ENCODE assay signal across 16 mouse cellular contexts in genomic region chr6:120517311-120517710, GRCm38 (mm10). TPM values are rescaled to one million over a fixed set of nuclear protein-coding genes. Genes with fewer than 3 reads are reported as not detected.
DNase-seq lines count a peak whose midpoint lies in the region; ATAC-seq lines count a peak whose summit lies in the region.
"Had no signal": no experiment of that assay in that cellular context is flagged by ENCODE, and none has a peak within 500 bp of the region (broad histone marks: within the 10 kb centered on the region; RNA-seq: fewer than 3 reads in every experiment).

No protein-coding gene starts in this region.

- H3K36me3 ChIP-seq in liver, embryonic 11.5 days (ENCODE audit: control insufficient read depth, insufficient read depth, low read length): peaks cover 9% of the 10 kb centered on the region
- peaks cover 45% of the 10 kb centered on the region for H3K36me3 ChIP-seq in liver, embryonic 13.5 days
- H3K36me3 ChIP-seq in hindbrain, embryonic 13.5 days: peaks cover 77% of the 10 kb centered on the region

- H3K27me3 ChIP-seq in liver, embryonic 11.5 days (replicated peaks; ENCODE audit: control insufficient read depth, insufficient read depth, low read length): no peaks in the 10 kb centered on the region
- no peaks in the 10 kb centered on the region for H3K27me3 ChIP-seq in liver, embryonic 13.5 days
- H3K27me3 ChIP-seq in hindbrain, embryonic 13.5 days: no peaks in the 10 kb centered on the region
- H3K27me3 ChIP-seq: embryonic facial prominence, embryonic 13.5 days; heart, embryonic 15.5 days had no signal

- DNase-seq in liver, embryonic 11.5 days (ENCODE audit: low spot score): no peak
- no peak for DNase-seq in liver
- DNase-seq in adrenal gland, adult (ENCODE audit: inconsistent age in 2 of 2, low spot score in 1 of 2): peak; percentile 70 to 87
- peak; percentile 48 for DNase-seq in adrenal gland, postnatal 25 days
- DNase-seq in liver, embryonic 13.5 days: no peak
- no peak for DNase-seq in embryo, embryonic 11 days
- DNase-seq in kidney, postnatal 10 days: no peak
- DNase-seq: cerebellum, adult 11 months; cerebellum, postnatal 36 days; kidney, adult 11 months; lung, postnatal 14 days; thymus, adult 2 months had no signal

- no peak overlapping the region; the same call in 1 of the 2 replicates for H3K4me2 ChIP-seq in liver, embryonic 11.5 days
- peak overlapping the region; percentile 54 for H3K4me2 ChIP-seq in liver, embryonic 13.5 days
- no peak overlapping the region for H3K4me2 ChIP-seq in hindbrain, embryonic 13.5 days
- H3K4me2 ChIP-seq: embryonic facial prominence, embryonic 13.5 days; heart, embryonic 15.5 days had no signal

- 79% methylated on average over 5 of the region's 5 CpGs for WGBS in liver, embryonic 11.5 days
- WGBS in liver, embryonic 13.5 days (ENCODE audit: insufficient replicate concordance): 75% methylated on average over 5 of the region's 5 CpGs
- 91% methylated on average over 5 of the region's 5 CpGs for WGBS in hindbrain, embryonic 13.5 days

- H3K9me3 ChIP-seq in liver, embryonic 11.5 days (ENCODE audit: control insufficient read depth, low read length): no peaks in the 10 kb centered on the region
- no peaks in the 10 kb centered on the region for H3K9me3 ChIP-seq in liver, embryonic 13.5 days (replicated peaks)
- H3K9me3 ChIP-seq in hindbrain, embryonic 13.5 days: no peaks in the 10 kb centered on the region
- H3K9me3 ChIP-seq: embryonic facial prominence, embryonic 13.5 days; heart, embryonic 15.5 days had no signal

- peak overlapping the region; percentile 65; the same call in 1 of the 2 replicates for H3K9ac ChIP-seq in liver, embryonic 11.5 days (ENCODE audit: low read depth, low read length)
- peak overlapping the region; percentile 65 for H3K9ac ChIP-seq in liver, embryonic 13.5 days
- no peak overlapping the region for H3K9ac ChIP-seq in hindbrain, embryonic 13.5 days
- H3K9ac ChIP-seq: embryonic facial prominence, embryonic 13.5 days; heart, embryonic 15.5 days had no signal

- H3K4me1 ChIP-seq in liver, embryonic 11.5 days (replicated peaks; ENCODE audit: control insufficient read depth, insufficient read depth, low read length): peaks cover 18% of the 10 kb centered on the region
- peaks cover 59% of the 10 kb centered on the region for H3K4me1 ChIP-seq in liver, embryonic 13.5 days (replicated peaks)
- H3K4me1 ChIP-seq in hindbrain, embryonic 13.5 days (replicated peaks): no peaks in the 10 kb centered on the region
- H3K4me1 ChIP-seq: embryonic facial prominence, embryonic 13.5 days; heart, embryonic 15.5 days had no signal

- no peak for ATAC-seq in liver, embryonic 11.5 days (replicated peaks; ENCODE audit: low FRiP score)
- ATAC-seq in liver, embryonic 13.5 days (ENCODE audit: low read depth): no peak
- no peak for ATAC-seq in hindbrain, embryonic 13.5 days (ENCODE audit: low FRiP score)

- H3K27ac ChIP-seq in liver, embryonic 11.5 days (ENCODE audit: low read depth, low read length): peak overlapping the region; percentile 96
- peak overlapping the region; percentile 95 for H3K27ac ChIP-seq in liver, embryonic 13.5 days
- no peak overlapping the region for H3K27ac ChIP-seq in hindbrain, embryonic 13.5 days
- H3K27ac ChIP-seq: embryonic facial prominence, embryonic 13.5 days; heart, embryonic 15.5 days had no signal

- no peak overlapping the region for H3K4me3 ChIP-seq in liver, embryonic 11.5 days (ENCODE audit: low read depth, low read length)
- H3K4me3 ChIP-seq in liver, embryonic 13.5 days (replicated peaks): no peak overlapping the region
- no peak overlapping the region for H3K4me3 ChIP-seq in hindbrain, embryonic 13.5 days
- H3K4me3 ChIP-seq: embryonic facial prominence, embryonic 13.5 days; heart, embryonic 15.5 days had no signal

RNA-seq across cellular contexts. Expression of gene Hdhd5, which starts 13.8 kb away (rescaled TPM):
- 19.9 and 20.7 TPM in 2 replicates for polyA plus RNA-seq in liver, embryonic 11.5 days (2014; fragmentation: Nextera tagmentation; extraction: Ambion mirVana)
- total RNA-seq in adrenal gland, postnatal 25 days (2021): 28.5 and 37.4 TPM in 2 replicates
- 11.5 and 12.5 TPM in 2 replicates for polyA plus RNA-seq in liver, embryonic 13.5 days (2015; fragmentation: Nextera tagmentation; extraction: Ambion mirVana)
- polyA plus RNA-seq in hindbrain, embryonic 13.5 days (2015; fragmentation: Nextera tagmentation; extraction: Ambion mirVana): 13.2 and 15.1 TPM in 2 replicates

RNA-seq across cellular contexts. Expression of gene Tmem121b, which starts 23.7 kb away (rescaled TPM):
- polyA plus RNA-seq in liver, embryonic 11.5 days (2014; fragmentation: Nextera tagmentation; extraction: Ambion mirVana): 0.07 TPM in 1 of 2 replicates, not detected in the other
- total RNA-seq in adrenal gland, postnatal 25 days (2021): not detected in 2 replicates
- not detected in 2 replicates for polyA plus RNA-seq in liver, embryonic 13.5 days (2015; fragmentation: Nextera tagmentation; extraction: Ambion mirVana)
- polyA plus RNA-seq in hindbrain, embryonic 13.5 days (2015; fragmentation: Nextera tagmentation; extraction: Ambion mirVana): 3.5 and 3.9 TPM in 2 replicates
- total RNA-seq: megakaryocyte-erythroid progenitor cell, adult 5-6 weeks had no signal
- polyA plus RNA-seq: heart, embryonic 15.5 days had no signal

RNA-seq across cellular contexts. Expression of gene Il17ra, which starts 54.3 kb away (rescaled TPM):
- 6.8 and 8.7 TPM in 2 replicates for polyA plus RNA-seq in liver, embryonic 11.5 days (2014; fragmentation: Nextera tagmentation; extraction: Ambion mirVana)
- 10.2 and 14.5 TPM in 2 replicates for total RNA-seq in adrenal gland, postnatal 25 days (2021)
- polyA plus RNA-seq in liver, embryonic 13.5 days (2015; fragmentation: Nextera tagmentation; extraction: Ambion mirVana): 9.3 and 10.8 TPM in 2 replicates
- polyA plus RNA-seq in hindbrain, embryonic 13.5 days (2015; fragmentation: Nextera tagmentation; extraction: Ambion mirVana): 8.9 and 9.8 TPM in 2 replicates

Comparison
In these comparisons a context has a peak if more than half of its experiments do, and no peak if none do; other contexts are left out.
1. DNase-seq: peak in adrenal gland, adult (2 of 2) and adrenal gland, postnatal 25 days (single experiment); none in liver, embryonic 11.5 days (single experiment), liver (single experiment), liver, embryonic 13.5 days (single experiment), embryo, embryonic 11 days (single experiment) and kidney, postnatal 10 days (single experiment).